Mouse (Mus musculus): ENCODE data around the gene 1110008L16Rik.
"Not testable (repeated sequence)": the region's sequence is repeated elsewhere in the genome, so short reads cannot be mapped to it uniquely, and the experiment has no call there.

Gene 1110008L16Rik

GRCm38 (mm10) chr12:55392120-55392519 is 92.7 kb downstream of the 1110008L16Rik start:
- no peak for DNase-seq (ENCODE audit: low read depth, low spot score)

DNA sequence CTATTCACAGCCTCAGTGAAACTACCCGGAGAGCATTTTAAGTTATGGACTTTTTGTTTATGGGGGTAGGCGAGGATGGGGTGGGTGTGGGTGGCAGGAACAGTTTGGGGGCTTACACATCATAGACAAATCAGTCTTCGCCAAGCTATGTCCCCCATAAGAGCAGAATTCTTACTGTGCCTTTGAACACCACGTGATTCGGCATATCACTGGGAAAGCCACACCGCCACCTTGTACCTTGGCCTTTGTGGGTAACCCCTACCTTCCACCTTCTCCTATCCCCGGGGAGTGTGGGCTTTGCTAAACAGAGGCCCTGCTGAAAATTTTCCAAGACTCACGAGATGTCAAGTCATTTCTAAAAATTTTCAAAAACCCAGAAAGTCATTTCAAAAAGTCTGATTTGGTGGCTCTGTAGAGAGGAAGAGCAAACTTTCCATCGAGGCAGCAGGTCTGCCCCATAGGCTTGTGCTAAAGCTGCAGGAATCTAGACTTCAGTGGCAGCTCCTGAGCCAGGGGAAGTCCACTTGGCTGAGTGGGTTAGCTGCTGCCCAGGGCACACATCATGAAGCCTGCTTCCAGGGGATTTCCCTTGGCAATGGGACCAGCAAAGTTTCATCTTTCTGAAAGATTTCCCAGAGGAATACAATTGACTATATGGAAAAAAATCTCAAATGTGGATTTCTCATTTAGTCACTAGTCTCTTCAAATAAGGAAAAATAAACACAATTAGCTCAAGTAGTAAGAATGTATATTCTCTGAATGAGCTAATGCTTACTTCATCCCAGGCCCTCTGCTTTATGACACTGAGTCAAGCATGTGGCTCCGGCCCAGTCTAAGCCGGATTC is 93.6 kb downstream of the 1110008L16Rik start:
- DNase-seq (ENCODE audit: low read depth, low spot score) = no peak

- not testable (repeated sequence) for DNase-seq (ENCODE audit: low read depth, low spot score)
Observed at GRCm38 (mm10) chr12:55395601-55396000, 96.2 kb downstream of the 1110008L16Rik start.

- DNase-seq (ENCODE audit: low read depth, low spot score) = no peak
Observed at GRCm38 (mm10) chr12:55396536-55396935, 97.2 kb downstream of the 1110008L16Rik start.

- no peak for DNase-seq (ENCODE audit: low read depth, low spot score)
Observed at GRCm38 (mm10) chr12:55397544-55398239, 98.3 kb downstream of the 1110008L16Rik start.

DNA sequence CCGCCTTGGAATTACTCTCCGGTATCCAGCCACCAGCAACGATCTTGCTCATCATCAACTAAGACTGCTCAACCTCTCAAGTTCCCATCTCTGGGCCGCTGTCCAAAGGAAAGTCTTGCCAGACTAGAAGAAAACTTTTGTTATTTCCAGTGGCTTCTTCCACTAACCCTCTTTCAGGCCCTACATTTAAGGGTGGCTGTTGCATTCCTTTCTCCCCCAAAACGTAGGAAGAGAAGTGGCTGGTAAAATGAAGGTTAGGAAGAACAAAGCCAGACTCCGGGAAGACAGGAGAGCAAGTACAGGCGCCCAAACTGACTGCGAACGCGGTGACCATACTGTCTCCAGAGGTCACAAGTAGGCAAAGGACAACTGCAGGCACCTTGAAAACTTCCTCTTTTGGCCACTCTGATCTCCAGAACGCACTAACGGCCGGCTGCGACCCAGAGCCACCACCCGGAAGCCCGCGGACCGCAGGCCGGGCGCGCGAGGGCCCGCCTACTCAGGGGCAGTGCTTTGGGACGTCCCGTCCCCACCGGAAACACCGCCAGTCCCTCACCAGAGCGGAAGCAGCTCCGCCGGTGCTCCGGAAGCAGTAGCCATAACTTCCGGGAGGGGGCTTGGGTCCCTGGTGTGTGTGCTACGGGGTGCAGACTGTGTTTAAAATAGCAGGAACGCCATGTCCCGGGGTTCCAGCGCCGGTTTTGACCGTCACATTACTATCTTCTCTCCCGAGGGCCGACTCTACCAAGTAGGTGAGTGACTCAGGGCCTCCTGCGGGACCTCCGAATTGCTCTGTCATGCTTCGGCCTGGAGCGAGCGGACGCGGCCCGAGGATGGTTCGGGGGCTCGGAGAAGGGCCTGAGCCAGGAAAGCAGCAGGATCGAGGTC is 99.1 kb downstream of the 1110008L16Rik start:
- peak; percentile 64 for DNase-seq (ENCODE audit: low read depth, low spot score)

DNA sequence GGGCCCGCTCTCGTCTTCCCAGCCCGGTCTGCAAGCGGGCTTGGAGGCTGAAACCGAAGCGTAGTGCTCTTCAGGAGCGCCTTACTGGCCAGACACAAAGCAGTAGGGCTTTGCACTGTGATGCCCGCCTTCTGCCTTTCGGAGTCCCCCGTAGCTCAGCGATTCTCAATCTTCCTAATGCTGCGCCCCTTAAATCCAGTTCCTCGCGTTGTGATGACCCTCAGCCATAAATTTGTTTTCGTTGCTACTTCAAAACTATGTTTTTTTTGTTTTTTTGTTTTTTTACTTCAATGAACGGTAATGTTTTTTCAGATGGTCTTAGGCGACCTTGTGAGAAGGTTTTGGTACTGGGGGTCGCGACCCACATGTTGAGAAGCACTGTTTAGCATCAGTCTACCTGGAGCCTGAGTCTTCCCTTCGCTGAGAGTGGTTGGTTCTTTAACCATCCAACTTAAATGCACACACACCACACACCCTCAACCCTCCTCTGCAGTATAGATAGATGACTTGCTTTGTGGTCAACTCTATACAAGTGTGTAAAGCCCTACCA is 99.8 kb downstream of the 1110008L16Rik start:
- DNase-seq (ENCODE audit: low read depth, low spot score) = no peak

DNA sequence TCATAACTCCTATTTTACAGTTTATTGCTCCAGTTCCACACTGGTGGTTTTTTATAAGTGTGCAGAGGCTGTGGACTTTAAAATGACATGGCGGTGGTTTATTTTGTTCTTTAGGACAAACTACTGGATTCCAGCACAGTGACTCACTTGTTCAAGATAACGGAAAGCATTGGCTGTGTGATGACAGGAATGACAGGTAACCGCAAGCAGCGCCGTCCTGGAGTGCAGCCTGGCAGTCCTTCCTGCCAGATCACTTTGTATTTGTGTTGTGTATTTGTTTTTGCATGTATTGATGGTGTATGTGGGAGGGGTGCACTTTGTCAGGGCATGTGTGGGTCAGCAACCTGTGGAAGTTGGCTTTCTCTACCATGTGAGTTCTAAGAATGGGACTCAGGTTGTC is 108.5 kb downstream of the 1110008L16Rik start:
- no peak for DNase-seq (ENCODE audit: low read depth, low spot score)

DNA sequence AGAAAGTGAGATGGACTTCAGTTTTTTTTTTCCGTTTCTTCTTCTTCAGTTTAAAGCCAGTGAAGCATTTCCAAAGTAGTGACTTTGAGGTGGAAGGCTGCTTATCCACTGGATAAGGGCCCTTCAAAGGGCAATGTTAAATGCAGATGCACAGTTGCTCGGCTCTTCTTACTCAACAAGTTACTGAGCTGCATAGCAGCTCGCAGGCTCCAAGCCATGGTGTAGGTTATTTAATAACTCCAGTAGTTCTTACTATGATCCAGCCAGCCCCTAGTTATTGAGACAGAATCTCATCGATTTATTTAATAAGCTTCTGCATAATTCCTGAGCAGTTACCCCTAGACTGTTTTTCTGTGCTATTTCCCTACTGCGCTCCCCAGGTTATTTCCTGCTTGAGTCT is 115.9 kb downstream of the 1110008L16Rik start:
- DNase-seq (ENCODE audit: low read depth, low spot score) = no peak

DNA sequence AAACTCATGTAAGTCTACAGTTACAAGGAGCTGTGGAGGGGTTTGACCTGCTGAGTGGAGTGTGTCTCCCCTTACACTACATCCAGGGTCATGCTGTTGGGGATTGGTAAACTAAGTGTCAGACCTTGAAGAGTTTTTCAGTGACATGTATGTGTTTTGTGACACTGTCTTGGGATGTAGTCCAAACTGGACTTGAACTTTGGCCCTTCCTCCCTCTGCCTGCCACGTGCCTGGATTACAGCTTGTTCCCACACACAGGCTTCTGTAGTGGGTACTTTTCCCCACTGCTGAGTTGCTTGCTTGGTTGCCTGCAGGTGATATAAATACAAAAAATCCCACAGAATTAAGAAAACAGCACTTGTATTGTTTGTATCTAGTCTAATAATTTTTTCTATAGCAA is 116.4 kb downstream of the 1110008L16Rik start:
- no peak for DNase-seq (ENCODE audit: low read depth, low spot score)

DNA sequence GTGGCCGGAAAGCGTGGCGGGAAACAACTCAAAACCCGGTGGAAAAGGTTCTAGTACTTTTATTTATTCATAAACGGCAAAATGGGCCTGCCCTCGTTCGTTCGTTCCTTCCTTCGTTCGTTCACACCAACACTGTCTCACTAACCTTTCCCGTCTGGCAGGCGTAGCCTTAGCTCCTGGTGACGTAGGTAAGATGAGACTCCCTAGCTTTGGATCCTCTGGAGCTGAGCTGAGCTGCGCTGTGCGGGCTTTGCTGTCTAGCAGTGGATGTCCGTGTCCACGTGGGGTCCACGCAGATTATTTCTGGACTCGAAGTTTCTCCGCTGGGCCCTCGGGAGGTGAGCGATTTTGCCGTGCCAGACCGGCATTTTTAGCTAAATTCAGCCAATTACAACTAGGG is 120.8 kb downstream of the 1110008L16Rik start:
- no peak for DNase-seq (ENCODE audit: low read depth, low spot score)

- DNase-seq (ENCODE audit: low read depth, low spot score) = no peak
Observed at GRCm38 (mm10) chr12:55422057-55422456, 122.7 kb downstream of the 1110008L16Rik start.

GRCm38 (mm10) chr12:55426300-55426699 is 126.9 kb downstream of the 1110008L16Rik start:
- no peak for DNase-seq (ENCODE audit: low read depth, low spot score)

- DNase-seq (ENCODE audit: low read depth, low spot score) = no peak
Observed at GRCm38 (mm10) chr12:55429201-55429600, 129.8 kb downstream of the 1110008L16Rik start.

DNA sequence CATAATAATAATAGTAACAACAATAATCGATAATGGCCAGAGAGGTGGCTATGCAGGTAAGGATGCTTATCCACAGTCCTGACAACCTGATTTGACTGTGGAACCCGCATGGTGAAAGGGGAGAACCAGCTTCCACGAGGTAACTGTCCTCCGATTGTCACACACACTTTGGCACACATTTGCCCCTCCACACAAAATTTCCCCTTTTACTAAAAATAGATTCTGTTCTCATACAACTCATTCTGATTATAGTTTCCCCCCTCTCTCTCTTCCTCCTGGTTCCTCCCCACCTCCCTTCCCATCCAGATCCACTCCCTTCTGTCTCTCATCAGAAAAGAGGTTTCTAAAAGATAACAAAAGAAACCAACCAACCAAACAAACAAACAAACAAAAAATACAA is 130.6 kb downstream of the 1110008L16Rik start:
- DNase-seq (ENCODE audit: low read depth, low spot score) = no peak

Data from WW6 (cell line).